26 mouse cellular contexts compared by ENCODE assay signal in genomic region chr7:136584361-136584760, GRCm38 (mm10).
A peak's percentile ranks its signal among the peaks of the same experiment; 100 is the strongest.
DNase-seq lines count a peak whose midpoint lies in the region; ATAC-seq and TF ChIP-seq lines count a peak whose summit lies in the region.
"Had no signal": no experiment of that assay in that cellular context is flagged by ENCODE, and none has a peak within 500 bp of the region (broad histone marks: within the 10 kb centered on the region; RNA-seq: fewer than 3 reads in every experiment).

No protein-coding gene starts in this region.

- no peak for ATAC-seq in hindbrain, embryonic 15.5 days (ENCODE audit: low FRiP score, low read depth)
- ATAC-seq in neural tube, embryonic 15.5 days (ENCODE audit: low FRiP score), result no peak
- ATAC-seq: CD4-positive, CD25-positive, alpha-beta regulatory T cell, adult 4 months; forebrain, embryonic 15.5 days; inflammation-experienced regulatory T-cells, adult 6 months; lung, postnatal 0 days had no signal

- H3K4me3 ChIP-seq in gastrocnemius, adult 2 months, result peak overlapping the region; percentile 9; the same call in 1 of the 2 replicates
- no peak overlapping the region for H3K4me3 ChIP-seq in hindbrain, embryonic 15.5 days
- H3K4me3 ChIP-seq in hindbrain, embryonic 10.5 days, result no peak overlapping the region
- H3K4me3 ChIP-seq in neural tube, embryonic 15.5 days (replicated peaks), result no peak overlapping the region
- H3K4me3 ChIP-seq: embryonic facial prominence, embryonic 13.5 days; erythroblast, embryonic 14.5 days; forebrain, embryonic 15.5 days; limb, embryonic 10.5 days; liver, embryonic 15.5 days; myocyte had no signal

- H3K9me3 ChIP-seq in hindbrain, embryonic 15.5 days, result no peaks in the 10 kb centered on the region
- no peaks in the 10 kb centered on the region for H3K9me3 ChIP-seq in hindbrain, embryonic 10.5 days
- no peaks in the 10 kb centered on the region for H3K9me3 ChIP-seq in neural tube, embryonic 15.5 days (replicated peaks)
- H3K9me3 ChIP-seq: embryonic facial prominence, embryonic 13.5 days; forebrain, embryonic 15.5 days; limb, embryonic 10.5 days; liver, embryonic 15.5 days had no signal

- H3K4me2 ChIP-seq in hindbrain, embryonic 15.5 days, result peak overlapping the region; percentile 44
- H3K4me2 ChIP-seq in neural tube, embryonic 15.5 days, result peak overlapping the region; percentile 38
- H3K4me2 ChIP-seq: embryonic facial prominence, embryonic 13.5 days; forebrain, embryonic 15.5 days; liver, embryonic 15.5 days had no signal

- no peaks in the 10 kb centered on the region for H3K36me3 ChIP-seq in hindbrain, embryonic 15.5 days
- no peaks in the 10 kb centered on the region for H3K36me3 ChIP-seq in hindbrain, embryonic 10.5 days
- H3K36me3 ChIP-seq in neural tube, embryonic 15.5 days, result no peaks in the 10 kb centered on the region
- H3K36me3 ChIP-seq: embryonic facial prominence, embryonic 13.5 days; forebrain, embryonic 15.5 days; limb, embryonic 10.5 days; liver, embryonic 15.5 days had no signal

- no peak overlapping the region for H3K27ac ChIP-seq in gastrocnemius, adult 2 months
- peak overlapping the region; percentile 4 for H3K27ac ChIP-seq in hindbrain, embryonic 15.5 days (replicated peaks)
- H3K27ac ChIP-seq in hindbrain, embryonic 10.5 days, result no peak overlapping the region
- H3K27ac ChIP-seq in neural tube, embryonic 15.5 days (replicated peaks), result peak overlapping the region; percentile 54; the same call in 1 of the 2 replicates
- H3K27ac ChIP-seq: embryonic facial prominence, embryonic 13.5 days; forebrain, embryonic 15.5 days; kidney, postnatal 0 days; liver, embryonic 15.5 days; macrophage had no signal

- 0 out of 2 replicates have a peak, but pooled peaks cover 5% of the 10 kb centered on the region for H3K27me3 ChIP-seq in hindbrain, embryonic 15.5 days
- H3K27me3 ChIP-seq in hindbrain, embryonic 10.5 days (ENCODE audit: insufficient read depth, poor library complexity, severe bottlenecking), result peaks cover 44% of the 10 kb centered on the region
- no peaks in the 10 kb centered on the region; the same call in 1 of the 2 replicates for H3K27me3 ChIP-seq in neural tube, embryonic 15.5 days (replicated peaks)

- H3K9ac ChIP-seq in hindbrain, embryonic 15.5 days, result 0 out of 2 replicates have a peak overlapping the region, but pooled peaks have one; percentile 25
- no peak overlapping the region for H3K9ac ChIP-seq in neural tube, embryonic 15.5 days (replicated peaks)
- H3K9ac ChIP-seq: forebrain, embryonic 15.5 days; liver, embryonic 15.5 days had no signal

- DNase-seq in gastrocnemius, adult 2 months, result no peak
- DNase-seq in gastrocnemius, postnatal 25 days, result no peak
- DNase-seq in hindbrain, embryonic 10.5 days (ENCODE audit: low spot score), result no peak
- peak; percentile 14 for DNase-seq in retina, postnatal 1 day
- DNase-seq in retina, embryonic 14.5 days (ENCODE audit: low spot score), result no peak
- no peak for DNase-seq in frontal cortex, postnatal 25 days (ENCODE audit: low spot score in 2 of 2)
- DNase-seq: adrenal gland, adult 8-10 months; cerebellum, adult 18-20 months; cerebellum, postnatal 25 days; kidney, adult 18-20 months; liver; right cerebral cortex, postnatal 25 days; spleen, adult 18-20 months had no signal

- no peak for TF ChIP-seq CTCF in gastrocnemius, adult 2 months (IDR thresholded peaks at IDR 0.05)

- WGBS in hindbrain, embryonic 15.5 days, result 56% methylated on average over 17 of the region's 17 CpGs
- WGBS in hindbrain, embryonic 10.5 days, result 74% methylated on average over 17 of the region's 17 CpGs
- 50% methylated on average over 17 of the region's 17 CpGs for WGBS in neural tube, embryonic 15.5 days

- intact Hi-C loops in gastrocnemius, adult 2 months (cut with DNase I), result no loop called here

- peaks cover 31% of the 10 kb centered on the region for H3K4me1 ChIP-seq in hindbrain, embryonic 15.5 days (replicated peaks)
- H3K4me1 ChIP-seq in hindbrain, embryonic 10.5 days (replicated peaks), result peaks cover 38% of the 10 kb centered on the region
- H3K4me1 ChIP-seq in neural tube, embryonic 15.5 days, result peaks cover 42% of the 10 kb centered on the region
- H3K4me1 ChIP-seq: liver, embryonic 15.5 days had no signal

Comparison
In these comparisons a context has a peak if more than half of its experiments do, and no peak if none do; other contexts are left out.
1. H3K27ac ChIP-seq: peak in hindbrain, embryonic 15.5 days (single experiment) and neural tube, embryonic 15.5 days (single experiment); none in gastrocnemius, adult 2 months (single experiment) and hindbrain, embryonic 10.5 days (single experiment).